Mouse (Mus musculus) gastrocnemius, postnatal 4 days (tissue): ENCODE results near the gene Kif3b. TPM values are rescaled to one million over a fixed set of nuclear protein-coding genes. Genes with fewer than 3 reads are reported as not detected.
A peak's percentile ranks its signal among the peaks of the same experiment; 100 is the strongest.
"Not testable (repeated sequence)": the region's sequence is repeated elsewhere in the genome, so short reads cannot be mapped to it uniquely, and the experiment has no call there.

Experiments used
- DNase-seq, 2 experiments: peaks; one replicate each; pipeline ENCODE4 v3.0.0; 2021 to 2022; ENCODE audit warnings: low spot score in 2 of 2, mixed read lengths in 2 of 2
- long read RNA-seq, 2 experiments: library from polyadenylated mRNA; stranded (forward); transcript quantifications; one replicate each; pipeline ENCODE4 v2.0.0; 2021
- total RNA-seq, 2 experiments: library from RNA; stranded (reverse); gene quantifications; 2 replicates each; pipeline ENCODE4 v1.2.3; 2021

The Kif3b gene
- total RNA-seq: 1 to 10 TPM; 8.9 to 9.1 TPM
- long read RNA-seq, experiment 1, full-length matches to known transcripts: 1 of 3 reads
- long read RNA-seq, experiment 1, partial matches to known transcripts: 1 of 3 reads
- long read RNA-seq, experiment 1, other reads (novel, unspliced or antisense): 1 of 3 reads
- long read RNA-seq, experiment 2, full-length matches to known transcripts: 1 of 4 reads
- long read RNA-seq, experiment 2, partial matches to known transcripts: 0 of 4 reads
- long read RNA-seq, experiment 2, other reads (novel, unspliced or antisense): 3 of 4 reads

DNA sequence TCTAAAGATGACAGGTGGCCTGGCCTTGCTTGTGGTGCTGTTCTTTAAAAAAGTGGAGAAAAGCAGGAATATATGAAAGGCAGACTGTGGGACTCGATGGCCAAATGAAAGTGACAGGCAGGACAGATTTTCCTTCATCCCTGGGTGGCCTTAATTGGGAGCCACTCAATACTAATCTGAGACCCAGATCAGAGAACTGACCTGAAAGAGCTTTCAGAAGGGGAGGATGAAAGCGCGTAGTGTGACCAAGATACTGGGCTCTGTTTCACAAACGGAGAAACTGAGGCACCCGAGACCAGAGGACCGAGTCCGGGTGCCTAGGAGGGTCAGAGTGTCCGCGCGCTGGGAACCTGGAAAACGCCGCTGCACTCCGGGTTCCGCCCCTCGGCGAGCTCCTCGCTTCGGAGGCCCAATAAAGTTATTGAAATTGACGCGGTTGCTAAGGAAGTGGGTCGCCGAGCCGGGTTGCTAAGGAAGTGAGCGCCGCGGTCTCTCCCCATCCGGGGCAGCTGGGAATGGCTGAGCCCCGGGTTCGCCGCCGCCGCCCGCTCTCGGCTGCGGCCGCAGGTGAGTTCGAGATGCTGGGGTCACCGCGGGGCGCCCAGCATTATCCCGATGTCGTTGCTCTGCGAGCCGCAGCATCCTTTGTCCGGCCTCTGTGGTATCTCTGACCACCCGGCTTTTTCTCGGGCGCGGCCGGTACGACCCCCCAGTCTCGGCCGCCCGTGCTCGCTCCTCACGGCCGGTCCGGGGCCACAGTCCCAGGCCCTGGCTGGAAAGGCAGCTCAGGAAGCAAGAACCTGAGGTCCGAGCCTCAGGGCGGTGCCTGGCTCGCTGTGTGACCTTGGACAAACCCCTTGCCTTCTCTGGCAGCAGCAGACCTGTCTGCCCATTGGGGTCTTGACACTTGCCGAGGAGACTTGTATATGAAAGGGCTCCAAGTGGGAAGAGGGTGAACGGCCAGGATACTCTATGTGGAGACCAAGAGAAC lies at the start of gene Kif3b:
Gene Kif3b, plus strand, starts transcription at position 476 of the 991 bp plus-strand sequence.
- DNase-seq: peak; percentile 68 to 84

DNA sequence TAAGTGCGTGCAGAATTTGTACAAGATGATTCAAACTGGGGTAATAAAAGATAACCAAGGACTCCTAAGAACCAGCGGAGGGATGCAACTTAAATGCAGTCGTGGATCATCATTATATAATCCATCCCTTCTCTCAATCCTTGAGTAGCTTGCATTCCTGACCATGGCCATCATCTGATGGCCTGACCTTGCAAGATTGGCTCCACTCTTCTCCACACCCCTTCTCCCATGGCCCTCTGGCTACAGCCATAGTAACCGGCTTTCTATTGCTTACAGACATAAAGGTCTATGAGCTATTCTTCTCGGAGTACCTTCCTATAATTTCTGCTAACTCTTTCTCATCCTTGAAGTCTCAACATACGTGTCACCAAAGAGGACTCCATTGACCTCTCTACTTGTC lies 49.1 kb upstream of the Kif3b start:
- DNase-seq: no peak

DNA sequence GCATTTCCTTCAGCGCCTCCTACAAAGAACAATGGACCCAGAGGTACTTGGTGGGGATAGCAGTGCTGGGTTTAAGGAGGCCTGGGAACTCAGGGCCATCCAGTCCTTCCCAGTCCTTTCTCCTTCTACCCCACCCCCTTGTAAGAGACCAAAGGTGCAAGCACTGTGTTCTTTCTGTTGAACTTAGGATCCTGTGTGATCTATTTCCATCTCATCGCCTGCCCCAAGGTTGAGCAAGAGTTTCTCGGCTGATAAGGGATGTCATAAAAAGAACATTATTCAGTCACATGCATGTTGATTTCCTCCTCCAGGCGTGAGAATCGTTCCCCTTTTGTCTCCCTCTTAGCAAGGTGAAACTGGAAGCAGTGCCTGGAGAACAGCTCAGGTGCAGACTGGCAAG lies 41.5 kb upstream of the Kif3b start:
- DNase-seq: no peak

DNA sequence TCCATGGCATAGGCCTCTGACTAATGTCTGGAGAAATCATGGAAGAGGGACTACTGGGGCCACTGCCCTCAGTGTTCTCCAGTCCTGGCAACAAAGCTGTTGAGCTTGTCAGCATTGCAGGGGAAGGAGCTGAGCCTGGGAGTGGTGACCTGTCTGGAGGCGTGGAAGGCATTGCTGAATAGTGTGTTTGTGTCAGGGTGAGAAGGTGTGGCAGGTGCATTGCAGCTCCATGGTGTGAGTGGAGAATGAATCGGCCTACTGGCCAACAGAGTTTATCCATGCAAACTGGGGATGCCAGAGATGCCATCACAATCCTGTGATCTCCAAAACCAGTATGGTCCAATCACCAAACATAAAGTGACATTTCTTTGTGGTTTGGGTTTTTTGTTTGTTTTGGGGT lies 34.6 kb upstream of the Kif3b start:
- DNase-seq: no peak

DNA sequence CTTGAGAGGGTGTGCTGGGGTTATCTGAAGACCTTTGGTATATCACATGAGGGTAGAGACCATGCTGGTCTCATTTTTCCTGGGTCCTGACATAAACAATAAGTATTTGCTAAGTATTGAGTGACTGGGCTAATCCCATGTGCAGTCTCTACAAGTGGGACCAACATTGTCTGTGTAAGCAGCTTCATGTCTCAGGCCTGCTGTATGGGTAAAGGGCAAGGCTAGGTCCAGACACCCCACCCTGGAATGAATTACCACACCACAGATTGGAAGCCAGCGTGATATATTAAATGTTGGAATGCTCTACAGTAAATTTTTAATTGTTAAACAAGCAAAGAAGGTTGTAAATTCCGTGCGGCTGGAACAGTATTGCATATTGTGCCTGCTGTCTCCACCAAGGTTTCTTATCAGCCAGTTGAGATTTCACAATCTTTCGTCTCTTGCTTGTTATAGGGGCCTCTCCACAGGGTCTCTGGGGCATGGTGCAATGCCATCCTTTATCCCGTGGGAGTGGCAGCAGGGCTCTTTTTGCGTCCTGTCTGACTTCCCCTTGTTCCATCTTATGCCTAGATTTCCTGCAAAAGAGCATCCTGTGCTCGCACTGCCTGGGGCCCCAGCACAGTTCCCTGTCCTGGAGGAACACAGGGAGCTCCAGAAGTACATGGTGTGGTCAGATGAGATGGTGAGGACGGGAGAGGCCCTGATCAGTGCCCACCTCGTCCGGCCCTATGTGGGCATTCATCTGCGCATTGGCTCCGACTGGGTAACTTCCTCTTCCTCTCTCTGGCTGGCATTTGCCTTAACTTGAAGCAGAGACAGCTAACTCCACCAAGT lies 32.0 kb upstream of the Kif3b start:
- DNase-seq: no peak

DNA sequence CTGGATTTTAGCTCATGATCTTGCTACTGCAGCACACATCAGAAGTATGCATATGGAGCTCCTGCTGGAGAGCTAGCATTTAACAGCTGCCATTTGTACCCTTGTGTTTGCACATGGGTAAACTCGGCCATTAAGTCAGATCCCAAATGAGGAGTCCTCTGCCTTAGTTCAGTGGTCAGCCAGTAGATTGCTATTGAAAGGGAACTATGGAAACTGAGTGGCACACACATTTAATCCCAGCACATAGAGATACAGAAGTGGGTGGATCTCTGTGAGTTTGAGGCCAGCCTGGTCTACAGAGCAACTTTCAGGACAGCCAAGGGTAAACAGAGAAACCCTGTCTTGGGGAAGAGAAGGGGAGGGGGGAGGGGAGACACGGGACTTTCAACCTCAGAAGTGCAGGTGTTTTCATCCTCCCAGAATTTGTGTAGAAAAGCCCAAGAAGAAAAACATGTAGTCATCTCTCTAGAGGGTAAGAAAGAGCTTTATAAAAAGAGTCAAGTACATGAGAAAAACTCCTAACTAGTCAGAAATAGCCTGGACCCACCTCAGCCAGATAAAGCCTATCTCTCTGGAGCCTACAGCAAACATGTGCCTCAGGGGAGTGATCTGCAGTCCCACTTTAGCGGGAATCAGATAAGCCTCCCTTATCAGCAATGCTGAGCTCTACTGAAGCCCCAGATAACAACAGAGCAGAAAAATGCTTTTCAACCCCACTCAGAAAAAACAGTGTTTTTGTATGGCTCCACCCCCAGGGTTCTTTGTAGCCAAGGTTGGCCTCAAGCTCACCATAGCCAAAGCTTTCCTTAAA lies 31.1 kb upstream of the Kif3b start:
- DNase-seq: no peak

DNA sequence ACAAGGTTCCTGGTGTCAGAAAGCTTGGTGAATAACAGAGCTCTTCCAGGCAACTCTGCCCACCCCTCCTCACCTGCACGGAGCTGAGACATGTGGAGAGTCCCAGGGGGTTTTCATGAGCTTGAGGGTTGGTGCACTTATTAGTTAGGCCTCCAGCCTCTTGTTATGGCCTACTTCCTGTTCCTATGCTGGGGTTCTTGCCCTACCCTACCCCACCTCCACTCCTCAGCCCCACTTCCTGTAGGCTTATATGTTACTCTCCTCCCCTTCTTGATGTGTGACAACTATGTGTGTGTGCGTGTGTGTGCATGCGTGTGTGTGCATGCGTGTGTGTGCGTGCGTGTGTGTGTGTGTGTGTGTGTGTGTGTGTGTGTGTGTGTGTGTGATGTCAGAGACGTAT lies 28.2 kb upstream of the Kif3b start:
- DNase-seq: no peak

DNA sequence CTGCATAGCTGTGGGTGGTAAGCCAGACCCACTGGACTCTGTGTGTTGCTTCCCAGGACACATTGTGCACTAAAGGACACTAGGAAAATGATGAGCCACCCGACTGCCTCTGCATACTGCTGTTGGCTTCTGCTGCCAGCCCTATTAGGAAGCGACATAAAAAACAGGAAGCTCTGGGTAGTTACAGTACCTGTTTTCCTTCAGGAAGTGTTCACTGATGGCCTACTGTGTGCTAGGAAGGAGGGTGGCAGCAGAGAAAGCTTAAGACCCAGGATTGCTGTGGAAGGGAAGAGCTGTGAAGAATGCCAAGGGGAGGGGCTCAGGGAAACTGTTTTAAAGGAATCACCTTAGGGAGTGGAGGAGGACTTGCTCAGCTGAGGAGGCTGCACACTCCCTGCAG lies 23.9 kb upstream of the Kif3b start:
- no peak for DNase-seq

DNA sequence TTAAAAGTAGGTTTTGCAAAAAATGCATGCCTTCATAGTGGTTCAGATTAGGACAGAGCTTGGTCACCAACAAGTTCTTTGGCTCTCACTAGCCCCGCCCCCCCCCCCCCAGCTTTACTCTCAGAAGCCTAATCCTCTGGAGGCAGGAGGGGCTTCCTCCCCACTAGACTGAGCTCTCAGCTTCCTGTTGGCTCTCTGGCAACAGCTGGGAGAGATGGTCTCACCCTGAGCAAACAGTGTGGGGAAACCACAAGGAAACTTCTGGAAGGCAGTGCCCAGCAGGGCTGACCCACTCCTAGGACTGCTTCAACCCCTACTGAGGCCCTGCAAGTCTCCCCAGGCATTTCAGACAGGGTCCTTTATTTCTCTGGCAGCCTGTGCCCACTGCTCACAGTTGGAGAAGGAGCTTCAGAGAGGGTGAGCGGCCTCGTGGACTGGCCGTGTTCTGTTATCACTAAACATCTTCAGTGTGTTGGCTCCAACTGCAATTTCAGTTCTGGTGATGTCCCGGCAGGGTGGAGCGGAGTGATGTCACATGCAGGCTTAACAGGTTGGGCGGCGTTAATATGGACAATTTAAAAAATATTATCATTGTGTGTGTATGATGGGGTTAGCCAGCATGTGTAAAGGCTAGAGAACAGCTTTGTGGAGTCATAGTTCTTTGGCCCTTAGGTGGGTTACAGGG lies 20.8 kb upstream of the Kif3b start:
- DNase-seq: not testable (repeated sequence)

DNA sequence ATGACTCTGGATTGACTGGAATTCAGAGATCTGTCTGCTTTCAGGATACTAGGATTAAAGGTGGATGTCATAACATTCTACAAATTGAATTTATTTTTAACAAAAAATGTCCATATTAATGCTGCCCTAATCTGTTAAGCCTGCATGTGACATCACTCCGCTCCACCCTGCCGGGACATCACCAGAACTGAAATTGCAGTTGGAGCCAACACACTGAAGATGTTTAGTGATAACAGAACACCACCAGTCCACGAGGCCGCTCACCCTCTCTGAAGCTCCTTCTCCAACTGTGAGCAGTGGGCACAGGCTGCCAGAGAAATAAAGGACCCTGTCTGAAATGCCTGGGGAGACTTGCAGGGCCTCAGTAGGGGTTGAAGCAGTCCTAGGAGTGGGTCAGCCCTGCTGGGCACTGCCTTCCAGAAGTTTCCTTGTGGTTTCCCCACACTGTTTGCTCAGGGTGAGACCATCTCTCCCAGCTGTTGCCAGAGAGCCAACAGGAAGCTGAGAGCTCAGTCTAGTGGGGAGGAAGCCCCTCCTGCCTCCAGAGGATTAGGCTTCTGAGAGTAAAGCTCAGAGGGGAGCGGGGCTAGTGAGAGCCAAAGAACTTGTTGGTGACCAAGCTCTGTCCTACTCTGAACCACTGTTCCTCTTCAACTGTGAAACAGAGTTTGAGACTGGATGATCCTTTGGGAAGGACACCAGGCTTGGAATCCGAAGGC lies 16.9 kb upstream of the Kif3b start:
- not testable (repeated sequence) for DNase-seq

DNA sequence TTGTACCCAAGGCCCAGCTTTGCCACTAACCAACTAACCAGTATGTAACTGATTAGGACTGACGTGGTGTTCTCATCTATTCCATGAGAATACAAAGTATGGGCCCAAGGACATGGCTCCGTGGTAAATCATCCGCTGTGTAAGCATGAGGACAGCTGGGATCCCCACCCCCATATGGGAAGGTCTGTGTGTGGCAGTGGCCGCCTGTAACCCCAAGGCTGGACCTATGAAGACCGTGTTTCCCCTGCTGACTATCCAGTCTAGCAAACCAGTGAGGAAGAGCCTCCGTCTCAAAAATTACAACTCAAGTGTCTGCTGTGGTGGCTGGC lies 16.3 kb upstream of the Kif3b start:
- DNase-seq: no peak

DNA sequence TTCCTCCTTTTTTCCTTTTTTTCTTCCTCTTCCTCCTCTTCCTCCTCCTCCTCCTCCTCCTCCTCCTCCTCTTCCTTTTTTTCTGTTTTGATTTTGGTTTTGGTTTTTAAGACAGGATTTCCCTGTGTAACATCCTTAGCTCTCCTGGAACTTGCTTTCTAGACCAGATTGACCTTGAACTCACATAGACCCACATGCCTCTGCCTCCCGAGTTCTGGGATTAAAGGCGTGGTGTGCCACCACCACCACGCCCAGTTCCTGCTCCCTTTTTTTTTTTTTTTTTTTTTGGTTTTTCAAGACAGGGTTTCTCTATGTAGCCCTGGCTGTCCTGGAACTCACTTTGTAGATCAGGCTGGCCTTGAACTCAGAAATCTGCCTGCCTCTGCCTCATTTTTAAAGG lies 15.6 kb upstream of the Kif3b start:
- not testable (repeated sequence) for DNase-seq

DNA sequence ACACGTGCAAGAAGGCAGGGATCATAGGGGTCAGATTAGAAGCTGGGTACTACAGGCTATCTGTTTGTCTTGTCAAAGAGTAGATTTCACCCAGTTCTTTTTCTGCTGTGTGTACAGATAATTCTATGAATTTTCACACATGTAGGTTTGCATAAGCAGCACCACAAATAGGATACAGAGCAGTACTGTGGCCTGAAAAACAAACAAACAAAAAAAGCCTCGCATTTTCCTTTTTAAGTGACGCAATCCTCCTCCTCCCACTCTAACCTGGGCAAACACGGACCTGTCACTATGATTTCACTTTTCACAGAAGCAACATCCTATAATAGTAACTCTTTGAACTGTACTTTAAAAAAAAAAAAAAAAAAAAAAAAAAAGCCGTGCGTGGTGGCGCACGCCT lies 14.8 kb upstream of the Kif3b start:
- no peak for DNase-seq

DNA sequence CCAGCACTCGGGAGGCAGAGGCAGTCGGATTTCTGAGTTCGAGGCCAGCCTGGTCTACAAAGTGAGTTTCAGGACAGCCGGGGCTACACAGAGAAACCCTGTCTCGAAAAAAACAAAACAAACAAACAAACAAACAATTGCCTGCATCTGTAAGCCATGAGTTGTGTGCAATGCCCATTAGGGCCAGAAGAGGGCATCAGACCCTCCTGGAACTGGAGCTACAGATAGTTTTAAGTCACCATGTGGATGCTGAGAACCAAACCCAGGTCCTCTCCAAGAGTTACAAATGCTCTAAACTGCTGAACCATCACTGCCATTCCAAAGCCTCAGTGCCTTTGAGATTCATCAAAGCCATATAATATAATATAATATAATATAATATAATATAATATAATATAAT lies 14.4 kb upstream of the Kif3b start:
- not testable (repeated sequence) for DNase-seq

DNA sequence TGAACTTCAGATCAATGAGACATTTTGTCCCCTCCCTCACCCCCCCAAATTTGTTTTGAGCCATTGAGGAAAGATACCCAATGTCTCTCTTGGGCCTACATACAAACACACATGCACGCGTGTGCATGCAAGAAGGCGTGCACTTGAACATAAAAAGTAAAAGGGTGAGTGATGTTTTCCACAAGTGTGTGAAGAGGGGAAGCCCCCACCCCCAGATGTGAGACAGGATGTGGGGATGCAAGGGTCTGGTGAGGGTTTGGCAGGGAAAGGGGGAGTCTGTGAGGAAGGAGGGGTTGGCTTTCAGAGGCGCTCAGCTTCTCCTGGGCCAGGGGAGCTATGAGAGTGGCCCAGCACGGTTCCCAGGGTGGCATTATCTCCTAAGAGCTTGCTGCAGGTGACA lies 12.9 kb upstream of the Kif3b start:
- no peak for DNase-seq

DNA sequence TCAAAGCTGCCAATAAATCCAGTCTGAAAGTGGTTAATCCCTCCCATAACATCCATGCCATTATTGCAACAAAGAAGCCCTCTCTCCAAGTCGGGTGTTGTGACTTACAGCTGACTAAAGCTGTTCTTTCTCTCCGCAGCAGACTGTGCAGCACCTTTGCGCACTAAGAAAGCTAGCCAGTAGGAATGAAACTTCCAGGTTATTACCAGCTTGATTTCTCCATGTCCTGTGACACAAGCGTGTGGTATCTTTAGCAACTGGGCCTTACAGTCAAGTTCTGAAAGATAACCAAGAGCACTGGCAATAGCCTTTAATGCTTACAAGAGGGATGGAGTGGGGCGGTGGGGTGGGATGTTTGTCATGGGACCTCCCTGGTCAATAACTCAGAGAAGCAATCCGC lies 7.3 kb upstream of the Kif3b start:
- no peak for DNase-seq

DNA sequence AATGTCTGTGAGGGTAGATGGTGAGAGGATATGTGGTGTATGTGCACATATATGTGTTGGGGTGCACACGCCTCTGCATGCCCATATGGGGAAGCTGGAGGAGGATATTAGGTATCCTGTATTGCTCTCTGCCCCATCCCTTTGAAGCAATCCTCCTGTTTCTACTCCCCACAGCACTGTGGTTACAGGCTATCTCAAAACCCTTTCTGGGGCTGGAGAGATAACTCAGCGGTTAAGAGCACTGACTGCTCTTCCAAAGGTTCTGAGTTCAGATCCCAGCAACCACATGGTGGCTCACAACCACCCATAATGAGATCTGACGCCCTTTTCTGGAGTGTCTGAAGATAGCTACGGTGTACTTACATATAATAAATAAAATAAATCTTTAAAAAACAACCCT lies 4.7 kb upstream of the Kif3b start:
- no peak for DNase-seq

DNA sequence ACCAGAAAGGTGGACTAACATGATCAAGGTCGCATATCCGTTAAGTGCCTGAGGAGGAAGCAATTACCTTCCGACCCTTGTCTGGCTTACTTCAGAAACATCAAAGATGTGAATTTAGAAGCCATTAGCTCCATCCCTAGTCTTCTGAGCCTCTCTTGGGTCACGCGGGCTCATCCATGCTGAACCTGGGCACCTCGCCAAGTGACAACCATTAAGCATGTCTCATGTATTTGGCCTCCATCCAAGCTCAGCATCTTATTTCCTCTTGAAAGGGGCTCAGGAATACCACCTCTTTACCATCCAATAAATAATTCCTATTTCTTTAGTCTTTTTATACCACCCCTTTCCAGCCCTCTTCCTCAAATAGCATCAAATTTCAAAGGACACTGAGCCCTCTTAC lies 3.4 kb upstream of the Kif3b start:
- DNase-seq: no peak

DNA sequence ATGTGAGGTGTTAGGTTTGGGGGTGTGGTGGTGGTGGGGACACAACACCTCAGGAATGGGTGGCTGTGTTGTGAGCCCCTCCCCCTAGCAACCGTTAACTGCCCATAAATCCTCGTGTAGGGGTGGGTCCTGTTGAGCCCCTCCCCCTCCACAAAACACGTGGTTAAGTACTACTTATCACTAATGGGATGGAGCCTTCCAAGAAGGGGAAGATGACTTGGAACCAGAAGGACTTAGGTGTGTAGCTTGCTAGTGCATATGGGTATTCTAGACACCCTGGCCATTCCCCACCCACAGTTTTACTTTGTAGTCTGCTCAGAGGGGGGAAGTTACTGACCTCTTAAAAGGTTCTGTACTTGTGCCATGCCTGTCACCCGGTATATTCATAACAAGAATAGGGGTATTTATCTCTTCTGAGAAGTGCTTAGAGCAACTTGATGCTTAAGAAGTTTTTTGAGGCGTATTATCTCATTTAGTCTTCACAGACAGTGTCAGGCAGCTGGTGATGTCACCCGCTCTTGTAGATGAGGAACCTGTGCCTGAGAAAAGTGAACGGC lies 1.2 kb downstream of the Kif3b start:
- DNase-seq: no peak
